Mouse (Mus musculus) MEL (cell line): ENCODE measurements around the gene Nrsn2. TPM values are rescaled to one million over a fixed set of nuclear protein-coding genes. Genes with fewer than 3 reads are reported as not detected.

ENCODE experiments used
- DNase-seq: peaks from one replicate; pipeline ENCODE4 v3.0.0; 2011; ENCODE audit warnings: low read depth, low spot score
- H3K27ac ChIP-seq: 2 replicates; pipeline ENCODE4 v1.5.1; 2012; ENCODE audit warnings: low read depth, mild to moderate bottlenecking, control low read depth, low read length, moderate library complexity; ENCODE audit not compliant: control insufficient read depth
- H3K27me3 ChIP-seq, 2 experiments: fragments of 150-350 bp in 1 of 2; sonication (generic) in 1 of 2; 2 replicates each; pipeline ENCODE4 v1.6.1; 2012; ENCODE audit warnings: low read length in 2 of 2, mild to moderate bottlenecking in 2 of 2, improper control_type of control experiment in 1 of 2, moderate library complexity in 1 of 2; ENCODE audit not compliant: insufficient read depth in 2 of 2, control insufficient read depth in 1 of 2
- H3K36me3 ChIP-seq, 2 experiments: 2 replicates each; pipeline ENCODE4 v1.6.1; 2012 to 2014; ENCODE audit warnings: low read length in 2 of 2, improper control_type of control experiment in 1 of 2, inconsistent platforms in 1 of 2, mild to moderate bottlenecking in 1 of 2; ENCODE audit not compliant: insufficient read depth in 2 of 2, control insufficient read depth in 1 of 2
- H3K4me1 ChIP-seq, 2 experiments: fragments of 150-350 bp in 1 of 2; sonication (generic) in 1 of 2; 2 replicates each; pipeline ENCODE4 v1.6.1; 2012; ENCODE audit warnings: low read length in 2 of 2, improper control_type of control experiment in 1 of 2, mild to moderate bottlenecking in 1 of 2; ENCODE audit not compliant: insufficient read depth in 2 of 2, control insufficient read depth in 1 of 2
- H3K4me3 ChIP-seq, 2 experiments: fragments of 150-350 bp in 1 of 2; sonication (generic) in 1 of 2; 2 replicates each; pipeline ENCODE4 v1.5.1; 2012; ENCODE audit warnings: low read depth in 2 of 2, low read length in 2 of 2, mild to moderate bottlenecking in 2 of 2, moderate library complexity in 2 of 2, control low read depth in 1 of 2, improper control_type of control experiment in 1 of 2; ENCODE audit not compliant: control insufficient read depth in 1 of 2, insufficient read depth in 1 of 2
- H3K79me2 ChIP-seq: 2 replicates; pipeline ENCODE4 v1.6.1; 2012; ENCODE audit warnings: mild to moderate bottlenecking, low read length, moderate library complexity; ENCODE audit not compliant: control insufficient read depth, poor library complexity, insufficient read depth
- H3K9ac ChIP-seq: 2 replicates; pipeline ENCODE4 v1.6.1; 2012; ENCODE audit warnings: low read depth, mild to moderate bottlenecking, control low read depth, low read length, moderate library complexity; ENCODE audit not compliant: control insufficient read depth, poor library complexity, severe bottlenecking
- H3K9me3 ChIP-seq: fragments of 150-350 bp; sonication (generic); replicated peaks from 2 replicates; pipeline ENCODE4 v1.6.1; 2012; ENCODE audit warnings: mild to moderate bottlenecking, low read length, improper control_type of control experiment, moderate library complexity; ENCODE audit not compliant: insufficient read depth
- BHLHE40 ChIP-seq: IDR thresholded peaks from 2 replicates; pipeline ENCODE4 v1.6.1; 2012; ENCODE audit warnings: low read depth, mild to moderate bottlenecking, inconsistent platforms, low read length, improper control_type of control experiment, borderline replicate concordance
- CHD1 ChIP-seq: IDR thresholded peaks from 2 replicates; pipeline ENCODE4 v1.6.1; 2012; ENCODE audit warnings: low read depth, mild to moderate bottlenecking, inconsistent platforms, low read length, improper control_type of control experiment
- CHD2 ChIP-seq: IDR thresholded peaks from 2 replicates; pipeline ENCODE4 v1.6.1; 2011; ENCODE audit warnings: low read length, improper control_type of control experiment
- CTCF ChIP-seq, 3 experiments: IDR thresholded peaks in 2 of 3; conservative IDR thresholded peaks in 1 of 3; 2 replicates each; pipeline ENCODE4 v1.5.1; 2011 to 2012; ENCODE audit warnings: low read length in 3 of 3, low read depth in 2 of 3, mild to moderate bottlenecking in 2 of 3, improper control_type of control experiment in 1 of 3, inconsistent platforms in 1 of 3, mixed read lengths in 1 of 3, moderate library complexity in 1 of 3; ENCODE audit not compliant: control insufficient read depth in 1 of 3, insufficient read depth in 1 of 3, poor library complexity in 1 of 3, severe bottlenecking in 1 of 3
- E2F4 ChIP-seq: IDR thresholded peaks from 2 replicates; pipeline ENCODE4 v1.6.1; 2011; ENCODE audit warnings: low read depth, low read length, improper control_type of control experiment, borderline replicate concordance
- ELF1 ChIP-seq: IDR thresholded peaks from 2 replicates; pipeline ENCODE4 v1.6.1; 2014; ENCODE audit warnings: low read depth, mild to moderate bottlenecking, inconsistent platforms, low read length, improper control_type of control experiment, moderate library complexity
- EP300 ChIP-seq, 2 experiments: IDR thresholded peaks; 2 replicates each; pipeline ENCODE4 v1.6.1; 2011; ENCODE audit warnings: improper control_type of control experiment in 2 of 2, low read length in 2 of 2, low read depth in 1 of 2, mild to moderate bottlenecking in 1 of 2
- ETS1 ChIP-seq: IDR thresholded peaks from 2 replicates; pipeline ENCODE4 v1.6.1; 2012; ENCODE audit warnings: low read depth, mild to moderate bottlenecking, inconsistent platforms, low read length, improper control_type of control experiment, moderate library complexity
- GABPA ChIP-seq: IDR thresholded peaks from 2 replicates; pipeline ENCODE4 v1.6.1; 2012; ENCODE audit warnings: low read depth, mild to moderate bottlenecking, inconsistent platforms, low read length, improper control_type of control experiment, moderate library complexity
- GATA1 ChIP-seq: IDR thresholded peaks from 2 replicates; pipeline ENCODE4 v1.6.1; 2011; ENCODE audit warnings: low read depth, low read length, improper control_type of control experiment
- HCFC1 ChIP-seq: IDR thresholded peaks from 2 replicates; pipeline ENCODE4 v1.6.1; 2012; ENCODE audit warnings: low read depth, mild to moderate bottlenecking, inconsistent platforms, low read length, improper control_type of control experiment, moderate library complexity
- JUND ChIP-seq: IDR thresholded peaks from 2 replicates; pipeline ENCODE4 v1.6.1; 2011; ENCODE audit warnings: low read depth, mild to moderate bottlenecking, improper control_type of control experiment, low read length
- KAT2A ChIP-seq: conservative IDR thresholded peaks from 2 replicates; pipeline ENCODE4 v1.6.1; 2012; ENCODE audit warnings: low read depth, low read length, improper control_type of control experiment, inconsistent platforms
- MAFK ChIP-seq: IDR thresholded peaks from 2 replicates; pipeline ENCODE4 v1.6.1; 2011; ENCODE audit warnings: low read depth, mild to moderate bottlenecking, low read length, improper control_type of control experiment, borderline replicate concordance
- MAX ChIP-seq: IDR thresholded peaks from 2 replicates; pipeline ENCODE4 v1.6.1; 2011; ENCODE audit warnings: low read length, improper control_type of control experiment
- MAZ ChIP-seq: IDR thresholded peaks from 2 replicates; pipeline ENCODE4 v1.6.1; 2012; ENCODE audit warnings: low read depth, mild to moderate bottlenecking, inconsistent platforms, low read length, improper control_type of control experiment
- MEF2A ChIP-seq: IDR thresholded peaks from 2 replicates; pipeline ENCODE4 v1.6.1; 2014; ENCODE audit warnings: low read depth, mild to moderate bottlenecking, inconsistent platforms, low read length, improper control_type of control experiment; ENCODE audit not compliant: poor library complexity, insufficient replicate concordance, severe bottlenecking; ENCODE audit errors: extremely low read depth
- MXI1 ChIP-seq: IDR thresholded peaks from 2 replicates; pipeline ENCODE4 v1.6.1; 2011; ENCODE audit warnings: mild to moderate bottlenecking, low read depth, low read length, improper control_type of control experiment
- MYB ChIP-seq: IDR thresholded peaks from 2 replicates; pipeline ENCODE4 v1.6.1; 2011; ENCODE audit warnings: mild to moderate bottlenecking, low read depth, low read length, improper control_type of control experiment
- MYC ChIP-seq: IDR thresholded peaks from 2 replicates; pipeline ENCODE4 v1.6.1; 2011; ENCODE audit warnings: low read depth, mild to moderate bottlenecking, low read length, improper control_type of control experiment, moderate library complexity
- NRF1 ChIP-seq: IDR thresholded peaks from 2 replicates; pipeline ENCODE4 v1.6.1; 2014; ENCODE audit warnings: low read depth, mild to moderate bottlenecking, inconsistent platforms, low read length, improper control_type of control experiment, moderate library complexity; ENCODE audit not compliant: poor library complexity, insufficient read depth, severe bottlenecking
- POLR2A ChIP-seq, 2 experiments: IDR thresholded peaks; 2 replicates each; pipeline ENCODE4 v1.6.1; 2011 to 2012; ENCODE audit warnings: low read length in 2 of 2, mild to moderate bottlenecking in 2 of 2, control low read depth in 1 of 2, improper control_type of control experiment in 1 of 2, low read depth in 1 of 2, moderate library complexity in 1 of 2; ENCODE audit not compliant: control insufficient read depth in 1 of 2, insufficient read depth in 1 of 2, poor library complexity in 1 of 2
- POLR2AphosphoS2 ChIP-seq: IDR thresholded peaks from 2 replicates; pipeline ENCODE4 v1.6.1; 2011; ENCODE audit warnings: low read length, improper control_type of control experiment
- POLR2AphosphoS5 ChIP-seq: IDR thresholded peaks from 2 replicates; pipeline ENCODE4 v1.6.1; 2012; ENCODE audit warnings: low read depth, borderline replicate concordance, mild to moderate bottlenecking, inconsistent platforms, low read length, moderate library complexity, mixed read lengths
- RAD21 ChIP-seq: IDR thresholded peaks from 2 replicates; pipeline ENCODE4 v1.6.1; 2011; ENCODE audit warnings: mild to moderate bottlenecking, low read depth, low read length, improper control_type of control experiment
- SIN3A ChIP-seq: IDR thresholded peaks from 2 replicates; pipeline ENCODE4 v1.6.1; 2012; ENCODE audit warnings: low read length, improper control_type of control experiment, inconsistent platforms
- SMC3 ChIP-seq: IDR thresholded peaks from 2 replicates; pipeline ENCODE4 v1.6.1; 2011; ENCODE audit warnings: low read depth, low read length, improper control_type of control experiment
- TAL1 ChIP-seq: IDR thresholded peaks from 2 replicates; pipeline ENCODE4 v1.6.1; 2012; ENCODE audit warnings: mild to moderate bottlenecking, inconsistent platforms, low read length, moderate library complexity, mixed read lengths
- TBP ChIP-seq: IDR thresholded peaks from 2 replicates; pipeline ENCODE4 v1.8.0; 2011; ENCODE audit warnings: low read depth, low read length, improper control_type of control experiment
- TCF12 ChIP-seq: IDR thresholded peaks from 2 replicates; pipeline ENCODE4 v1.6.1; 2014; ENCODE audit warnings: low read depth, mild to moderate bottlenecking, inconsistent platforms, low read length, improper control_type of control experiment, moderate library complexity
- UBTF ChIP-seq: IDR thresholded peaks from 2 replicates; pipeline ENCODE4 v1.6.1; 2012; ENCODE audit warnings: low read depth, mild to moderate bottlenecking, inconsistent platforms, low read length, improper control_type of control experiment, moderate library complexity, borderline replicate concordance; ENCODE audit not compliant: insufficient read depth
- USF1 ChIP-seq: IDR thresholded peaks from 2 replicates; pipeline ENCODE4 v1.6.1; 2014; ENCODE audit warnings: low read depth, mild to moderate bottlenecking, inconsistent platforms, low read length, improper control_type of control experiment, moderate library complexity
- USF2 ChIP-seq, 2 experiments: IDR thresholded peaks; 2 replicates each; pipeline ENCODE4 v1.6.1; 2011 to 2012; ENCODE audit warnings: improper control_type of control experiment in 2 of 2, low read length in 2 of 2, borderline replicate concordance in 1 of 2, inconsistent platforms in 1 of 2, low read depth in 1 of 2, mild to moderate bottlenecking in 1 of 2; ENCODE audit not compliant: insufficient read depth in 1 of 2
- ZC3H11A ChIP-seq: IDR thresholded peaks from 2 replicates; pipeline ENCODE4 v1.6.1; 2012; ENCODE audit warnings: low read depth, mild to moderate bottlenecking, inconsistent platforms, low read length, improper control_type of control experiment
- ZKSCAN1 ChIP-seq: IDR thresholded peaks from 2 replicates; pipeline ENCODE4 v1.6.1; 2012; ENCODE audit warnings: low read depth, mild to moderate bottlenecking, inconsistent platforms, low read length, improper control_type of control experiment, moderate library complexity
- ZMIZ1 ChIP-seq: IDR thresholded peaks from 2 replicates; pipeline ENCODE4 v1.6.1; 2012; ENCODE audit warnings: low read depth, mild to moderate bottlenecking, inconsistent platforms, low read length, improper control_type of control experiment, moderate library complexity
- ZNF384 ChIP-seq: IDR thresholded peaks from 2 replicates; pipeline ENCODE4 v1.6.1; 2012; ENCODE audit warnings: low read depth, mild to moderate bottlenecking, inconsistent platforms, low read length, improper control_type of control experiment
- polyA plus RNA-seq, 2 experiments: library from polyadenylated mRNA; stranded (reverse) in 1 of 2; unstranded in 1 of 2; fragments of >175 nt in 1 of 2; fragments of >200 nt in 1 of 2; gene quantifications; 2 replicates each; pipeline versions ENCODE4 v1.2.1 to v1.2.4; 2012; ENCODE audit warnings: low replicate concordance in 2 of 2, low read depth in 1 of 2; ENCODE audit not compliant: insufficient read length in 2 of 2, insufficient read depth in 1 of 2, missing spikeins in 1 of 2
- total RNA-seq: library from RNA; depleted of rRNA; stranded (reverse); fragments of 300-350 nt; gene quantifications from 2 replicates; pipeline ENCODE4 v1.2.3, GENCODE M21; 2012

Nrsn2 gene
- total and polyA plus RNA-seq, 3 experiments = not detected

DNA sequence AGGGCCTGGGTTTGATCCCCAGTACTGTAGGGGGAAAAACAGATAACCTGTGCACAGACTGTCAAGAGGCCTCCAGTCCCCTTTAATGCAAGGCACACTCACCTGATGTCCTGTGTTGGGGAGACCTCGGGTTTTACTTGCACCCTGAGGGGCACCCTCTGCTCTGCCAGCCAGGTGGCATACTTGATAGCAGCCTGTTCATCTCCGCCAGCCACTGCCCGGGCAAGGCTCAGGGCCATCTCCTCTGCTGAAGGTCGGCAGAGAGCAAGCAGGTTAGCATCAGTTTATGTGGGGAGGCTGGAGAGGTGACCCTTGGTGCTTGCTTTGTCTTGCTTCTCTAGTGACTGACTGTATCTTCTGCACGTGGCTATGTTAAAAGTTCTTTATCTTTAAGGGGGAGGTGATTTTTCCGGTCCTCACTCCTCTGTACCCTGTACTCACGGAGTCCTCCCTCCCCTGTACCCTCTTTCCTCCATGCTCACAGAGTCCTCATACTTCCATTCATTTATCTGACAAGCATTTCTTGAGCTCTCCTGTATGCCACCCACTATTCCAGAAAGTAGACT is 45.5 kb downstream of the Nrsn2 start:
- Histone ChIP-seq H3K27me3 (no peaks in the 10 kb centered on the region), H3K4me3 (peak overlapping the region; percentile 96 to 98), H3K9ac (peak overlapping the region; percentile 96), H3K36me3 (peaks cover 0 to 38% of the 10 kb centered on the region in 2 experiments; a peak in 3 of 4 replicates), H3K79me2 (peaks cover 28% of the 10 kb centered on the region), H3K27ac (peak overlapping the region; percentile 92; the same call in 1 of the 2 replicates), H3K9me3 (no peaks in the 10 kb centered on the region), H3K4me1 (peaks cover 23 to 37% of the 10 kb centered on the region in 2 experiments)
- peak; percentile 52 for DNase-seq
- TF ChIP-seq MAFK (no peak), JUND (no peak), CHD1 (no peak), NRF1 (no peak), MEF2A (no peak), POLR2AphosphoS2 (no peak), MYC (peak; percentile 89), E2F4 (no peak), ZMIZ1 (no peak), KAT2A (no peak), HCFC1 (no peak), BHLHE40 (peak; percentile 80), EP300 (IDR thresholded peaks at IDR 0.05; ENCODE audit: low read depth in 1 of 2, low read length in 2 of 2) (no peak), GATA1 (0 out of 2 replicates have a peak, but pooled peaks have one; percentile 26), TCF12 (no peak), CTCF (IDR thresholded peaks at IDR 0.05 in 2 of 3, conservative IDR thresholded peaks at IDR 0.05 in 1 of 3; ENCODE audit: control insufficient read depth in 1 of 3, insufficient read depth in 1 of 3, low read depth in 2 of 3, low read length in 3 of 3, poor library complexity in 1 of 3, severe bottlenecking in 1 of 3) (no peak), MAX (peak; percentile 81), SMC3 (no peak), POLR2A (IDR thresholded peaks at IDR 0.05; ENCODE audit: control insufficient read depth in 1 of 2, insufficient read depth in 1 of 2, low read depth in 1 of 2, low read length in 2 of 2, poor library complexity in 1 of 2) (no peak), ZC3H11A (no peak), MXI1 (peak; percentile 87), ZKSCAN1 (no peak), USF1 (peak; percentile 52; the same call in 1 of the 2 replicates), MYB (no peak), RAD21 (no peak), CHD2 (no peak), ZNF384 (no peak), ELF1 (no peak), SIN3A (peak; percentile 8; the same call in 1 of the 2 replicates), ETS1 (no peak), MAZ (no peak), POLR2AphosphoS5 (no peak), TBP (no peak), UBTF (no peak), USF2 (IDR thresholded peaks at IDR 0.05; ENCODE audit: borderline replicate concordance in 1 of 2, insufficient read depth in 1 of 2, low read depth in 1 of 2, low read length in 2 of 2) (no peak), GABPA (no peak), TAL1 (peak; percentile 32; the same call in 1 of the 2 replicates)
